Mouse (Mus musculus): ENCODE results near the gene Asb1. TPM values are rescaled to one million over a fixed set of nuclear protein-coding genes. Genes with fewer than 3 reads are reported as not detected.

The Asb1 gene
- polyA plus RNA-seq, 1 experiment from 2014 or later, result 5.5 TPM

DNA sequence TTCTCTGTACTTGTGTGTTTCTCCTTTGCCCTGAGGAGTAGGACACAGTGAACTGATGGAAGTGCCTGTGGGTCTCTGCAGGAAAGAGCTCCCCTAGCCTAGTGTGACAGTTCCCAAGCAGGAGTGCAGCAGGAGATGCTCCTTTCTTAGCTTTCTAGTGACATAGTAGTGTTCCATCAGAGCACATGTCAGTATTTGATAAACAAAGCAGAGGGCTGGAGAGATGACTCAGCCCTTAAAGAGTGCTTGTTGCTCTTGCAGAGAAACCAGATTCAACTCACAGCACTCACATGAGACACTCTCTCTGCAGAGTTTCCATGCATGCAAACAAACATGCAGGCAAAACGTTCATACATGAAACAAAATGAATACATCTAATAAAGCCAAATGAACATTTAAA, 4.9 kb downstream of the Asb1 start:
- Histone ChIP-seq H3K27ac (replicated peaks) (peak overlapping the region; percentile 63), H3K4me1 (peaks cover 17% of the 10 kb centered on the region), H3K27me3 (replicated peaks) (no peaks in the 10 kb centered on the region), H3K4me3 (peak overlapping the region; percentile 11), H3K9ac (no peak overlapping the region), H3K4me2 (peak overlapping the region; percentile 51), H3K36me3 (peaks cover 52% of the 10 kb centered on the region), H3K9me3 (no peaks in the 10 kb centered on the region)
- 71% methylated on average over 1 of the region's 1 CpGs for WGBS
- no peak for ATAC-seq (ENCODE audit: extremely low read depth, insufficient number of reproducible peaks, low FRiP score, low TSS enrichment)

GRCm38 (mm10) chr1:91547567-91547966, 7.2 kb downstream of the Asb1 start:
- peaks cover 61% of the 10 kb centered on the region for H3K36me3 ChIP-seq
- H3K4me2 ChIP-seq, result peak overlapping the region; percentile 51
- H3K4me3 ChIP-seq, result no peak overlapping the region
- no peak for ATAC-seq (ENCODE audit: extremely low read depth, insufficient number of reproducible peaks, low FRiP score, low TSS enrichment)
- peaks cover 5% of the 10 kb centered on the region; the same call in 1 of the 2 replicates for H3K4me1 ChIP-seq
- no peaks in the 10 kb centered on the region for H3K9me3 ChIP-seq
- H3K27ac ChIP-seq (replicated peaks), result no peak overlapping the region
- no peaks in the 10 kb centered on the region for H3K27me3 ChIP-seq (replicated peaks)
- WGBS, result 96% methylated on average over 5 of the region's 5 CpGs
- H3K9ac ChIP-seq, result no peak overlapping the region

GRCm38 (mm10) chr1:91549073-91549472, 8.7 kb downstream of the Asb1 start:
- Histone ChIP-seq H3K9ac (no peak overlapping the region), H3K4me1 (no peaks in the 10 kb centered on the region), H3K36me3 (peaks cover 73% of the 10 kb centered on the region), H3K27ac (replicated peaks) (no peak overlapping the region), H3K9me3 (no peaks in the 10 kb centered on the region), H3K27me3 (replicated peaks) (no peaks in the 10 kb centered on the region), H3K4me3 (no peak overlapping the region), H3K4me2 (no peak overlapping the region)
- WGBS, result 72% methylated on average over 2 of the region's 2 CpGs
- ATAC-seq (ENCODE audit: extremely low read depth, insufficient number of reproducible peaks, low FRiP score, low TSS enrichment), result no peak

- ATAC-seq (ENCODE audit: extremely low read depth, insufficient number of reproducible peaks, low FRiP score, low TSS enrichment), result no peak
- WGBS, result 42% methylated on average over 2 of the region's 2 CpGs
- H3K27me3 ChIP-seq (replicated peaks), result no peaks in the 10 kb centered on the region
- H3K9me3 ChIP-seq, result no peaks in the 10 kb centered on the region
- H3K4me1 ChIP-seq, result no peaks in the 10 kb centered on the region
- 0 out of 2 replicates have a peak overlapping the region, but pooled peaks have one; percentile 32 for H3K27ac ChIP-seq (replicated peaks)
- no peak overlapping the region for H3K4me2 ChIP-seq
- peaks cover 62% of the 10 kb centered on the region for H3K36me3 ChIP-seq
- no peak overlapping the region for H3K4me3 ChIP-seq
- no peak overlapping the region for H3K9ac ChIP-seq
These were observed 16.8 kb downstream of the Asb1 start for GRCm38 (mm10) chr1:91557099-91557498.

DNA sequence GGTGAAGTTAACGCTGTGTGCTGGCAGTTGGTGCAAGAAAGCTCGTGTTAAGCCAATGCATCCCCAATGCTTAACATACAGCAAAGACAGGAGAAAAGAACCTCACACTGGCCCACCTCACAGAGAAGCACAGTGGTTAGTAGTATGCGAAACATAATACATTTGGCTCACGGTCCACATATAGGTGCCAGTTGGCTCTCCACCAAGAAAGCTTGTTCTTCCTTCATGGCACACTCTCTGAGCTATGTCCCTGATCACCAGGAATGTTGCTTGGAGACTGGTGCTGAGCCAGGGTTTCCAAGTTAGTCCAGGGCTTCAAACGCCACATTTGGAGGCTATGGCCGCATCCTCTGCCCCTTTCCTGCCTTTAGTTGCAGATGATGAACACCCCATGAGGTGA, 20.9 kb downstream of the Asb1 start:
- H3K27ac ChIP-seq (replicated peaks), result no peak overlapping the region
- no peak for ATAC-seq (ENCODE audit: extremely low read depth, insufficient number of reproducible peaks, low FRiP score, low TSS enrichment)
- no peaks in the 10 kb centered on the region for H3K4me1 ChIP-seq
- no peak overlapping the region for H3K9ac ChIP-seq
- H3K4me3 ChIP-seq, result no peak overlapping the region
- no peak overlapping the region for H3K4me2 ChIP-seq
- H3K27me3 ChIP-seq (replicated peaks), result no peaks in the 10 kb centered on the region
- 75% methylated on average over 6 of the region's 6 CpGs for WGBS
- H3K36me3 ChIP-seq, result peaks cover 23% of the 10 kb centered on the region
- H3K9me3 ChIP-seq, result no peaks in the 10 kb centered on the region

DNA sequence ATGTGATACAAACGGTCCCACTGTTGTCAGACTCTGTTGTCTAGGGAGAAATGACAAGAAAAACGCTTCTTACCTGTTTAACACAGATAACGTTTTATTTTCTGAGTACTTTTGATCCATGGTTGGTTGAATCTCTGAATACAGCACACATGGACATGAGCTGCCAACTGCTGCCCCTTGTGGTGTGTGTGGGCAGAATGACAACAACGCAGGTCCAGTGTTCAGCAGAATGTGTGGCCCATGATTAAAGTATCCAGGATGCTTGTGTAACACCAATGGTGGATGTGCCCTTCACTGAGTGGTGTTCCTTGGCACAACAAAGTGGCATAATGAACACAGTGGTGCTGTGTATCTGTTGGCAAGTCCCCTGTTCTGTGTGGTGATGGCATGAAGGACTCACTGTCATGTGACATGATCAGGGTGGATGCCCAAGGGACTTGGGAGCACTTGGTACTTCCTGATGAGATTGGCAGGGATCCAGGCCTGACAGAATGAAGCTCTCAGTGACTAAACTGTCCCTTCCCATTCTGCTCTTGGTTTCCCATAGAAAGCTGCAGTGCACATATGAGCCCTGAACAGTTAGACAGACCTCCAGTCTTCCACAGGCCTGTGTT, 22.7 kb downstream of the Asb1 start:
- peaks cover 9% of the 10 kb centered on the region for H3K36me3 ChIP-seq
- WGBS, result 77% methylated on average over 4 of the region's 4 CpGs
- H3K9me3 ChIP-seq, result no peaks in the 10 kb centered on the region
- no peak overlapping the region for H3K27ac ChIP-seq (replicated peaks)
- H3K4me2 ChIP-seq, result no peak overlapping the region
- H3K4me3 ChIP-seq, result no peak overlapping the region
- no peak overlapping the region for H3K9ac ChIP-seq
- H3K4me1 ChIP-seq, result no peaks in the 10 kb centered on the region
- no peaks in the 10 kb centered on the region for H3K27me3 ChIP-seq (replicated peaks)
- ATAC-seq (ENCODE audit: extremely low read depth, insufficient number of reproducible peaks, low FRiP score, low TSS enrichment), result no peak

DNA sequence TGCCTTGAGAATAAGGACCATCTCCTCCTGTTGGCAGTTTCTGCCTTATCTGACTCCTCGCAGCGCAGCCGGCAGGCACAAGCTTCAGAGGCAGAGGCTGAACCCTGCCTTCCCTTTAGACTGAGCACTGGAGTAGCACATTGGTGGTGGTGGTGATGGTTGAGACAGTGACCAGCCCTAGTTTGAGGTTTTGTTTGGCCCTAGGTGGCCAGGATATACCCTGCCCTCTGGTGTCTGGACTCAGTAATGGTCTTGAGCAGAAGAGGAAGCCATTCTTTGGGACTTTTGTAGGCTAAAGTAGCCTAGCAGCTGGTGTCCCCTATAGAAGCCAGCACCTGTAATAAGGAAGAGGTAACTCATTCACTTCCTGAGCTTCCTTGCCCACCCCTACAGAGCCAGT, 23.7 kb downstream of the Asb1 start:
- 20% methylated on average over 3 of the region's 3 CpGs for WGBS
- H3K4me1 ChIP-seq, result no peaks in the 10 kb centered on the region
- H3K9me3 ChIP-seq, result no peaks in the 10 kb centered on the region
- H3K4me2 ChIP-seq, result no peak overlapping the region
- no peak overlapping the region for H3K9ac ChIP-seq
- no peak for ATAC-seq (ENCODE audit: extremely low read depth, insufficient number of reproducible peaks, low FRiP score, low TSS enrichment)
- H3K36me3 ChIP-seq, result peaks cover 6% of the 10 kb centered on the region; the same call in 1 of the 2 replicates
- H3K27me3 ChIP-seq (replicated peaks), result no peaks in the 10 kb centered on the region
- H3K27ac ChIP-seq (replicated peaks), result no peak overlapping the region
- no peak overlapping the region for H3K4me3 ChIP-seq

DNA sequence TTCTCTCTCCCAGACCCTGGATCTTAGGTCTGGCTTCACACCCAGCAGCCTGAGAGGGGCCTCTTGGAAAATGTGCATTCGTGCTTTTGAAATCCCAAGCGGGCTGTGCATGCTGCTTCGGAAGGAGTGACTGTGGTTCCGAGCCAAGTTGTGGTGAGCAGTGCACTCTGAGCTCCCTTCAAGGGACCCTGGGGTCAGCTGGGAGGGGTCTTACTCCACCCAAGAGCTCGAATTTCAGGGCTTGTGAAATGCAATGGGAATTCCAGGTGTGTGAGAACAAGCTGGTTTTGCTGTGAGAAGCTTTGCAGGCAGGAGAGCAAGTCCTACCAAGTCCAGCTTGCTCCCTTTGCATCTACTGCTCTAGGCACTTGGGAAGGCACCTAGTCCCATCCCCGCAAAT, 24.3 kb downstream of the Asb1 start:
- WGBS, result 46% methylated on average over 6 of the region's 6 CpGs

GRCm38 (mm10) chr1:91567269-91567668, 26.9 kb downstream of the Asb1 start:
- WGBS, result 60% methylated on average over 2 of the region's 2 CpGs
- Histone ChIP-seq H3K27ac (replicated peaks) (no peak overlapping the region), H3K9ac (no peak overlapping the region), H3K4me3 (no peak overlapping the region), H3K4me1 (no peaks in the 10 kb centered on the region), H3K36me3 (no peaks in the 10 kb centered on the region), H3K4me2 (no peak overlapping the region), H3K9me3 (no peaks in the 10 kb centered on the region), H3K27me3 (replicated peaks) (peaks cover 14% of the 10 kb centered on the region; the same call in 1 of the 2 replicates)
- ATAC-seq (ENCODE audit: extremely low read depth, insufficient number of reproducible peaks, low FRiP score, low TSS enrichment), result no peak

More for the DNA sequence above, 24.3 kb downstream of the Asb1 start:
- Histone ChIP-seq H3K4me3 (no peak overlapping the region), H3K9me3 (no peaks in the 10 kb centered on the region), H3K4me1 (no peaks in the 10 kb centered on the region), H3K27me3 (replicated peaks) (no peaks in the 10 kb centered on the region), H3K9ac (no peak overlapping the region), H3K36me3 (peaks cover 5% of the 10 kb centered on the region; the same call in 1 of the 2 replicates), H3K27ac (replicated peaks) (no peak overlapping the region), H3K4me2 (no peak overlapping the region)
- no peak for ATAC-seq (ENCODE audit: extremely low read depth, insufficient number of reproducible peaks, low FRiP score, low TSS enrichment)

GRCm38 (mm10) chr1:91572458-91572857, 32.1 kb downstream of the Asb1 start:
- WGBS, result 69% methylated on average over 10 of the region's 10 CpGs
- H3K4me2 ChIP-seq, result no peak overlapping the region
- H3K4me3 ChIP-seq, result no peak overlapping the region
- peaks cover 24% of the 10 kb centered on the region; the same call in 1 of the 2 replicates for H3K27me3 ChIP-seq (replicated peaks)
- H3K27ac ChIP-seq (replicated peaks), result no peak overlapping the region
- no peak overlapping the region for H3K9ac ChIP-seq
- no peaks in the 10 kb centered on the region for H3K9me3 ChIP-seq
- H3K4me1 ChIP-seq, result no peaks in the 10 kb centered on the region
- no peaks in the 10 kb centered on the region for H3K36me3 ChIP-seq
- no peak for ATAC-seq (ENCODE audit: extremely low read depth, insufficient number of reproducible peaks, low FRiP score, low TSS enrichment)

- no peak overlapping the region for H3K4me3 ChIP-seq
- ATAC-seq (ENCODE audit: extremely low read depth, insufficient number of reproducible peaks, low FRiP score, low TSS enrichment), result no peak
- H3K9ac ChIP-seq, result no peak overlapping the region
These were observed 33.9 kb downstream of the Asb1 start for GRCm38 (mm10) chr1:91574208-91574607.

GRCm38 (mm10) chr1:91577883-91578517, 37.7 kb downstream of the Asb1 start:
- H3K9me3 ChIP-seq, result no peaks in the 10 kb centered on the region
- no peak for ATAC-seq (ENCODE audit: extremely low read depth, insufficient number of reproducible peaks, low FRiP score, low TSS enrichment)
- H3K4me2 ChIP-seq, result no peak overlapping the region
- no peak overlapping the region for H3K4me3 ChIP-seq
- H3K36me3 ChIP-seq, result no peaks in the 10 kb centered on the region
- peaks cover 6% of the 10 kb centered on the region; the same call in 1 of the 2 replicates for H3K27me3 ChIP-seq (replicated peaks)
- 0 out of 2 replicates have a peak overlapping the region, but pooled peaks have one; percentile 3 for H3K27ac ChIP-seq (replicated peaks)
- H3K4me1 ChIP-seq, result peaks cover 32% of the 10 kb centered on the region
- H3K9ac ChIP-seq, result peak overlapping the region; percentile 19; the same call in 1 of the 2 replicates
- 48% methylated on average over 7 of the region's 7 CpGs for WGBS

More at GRCm38 (mm10) chr1:91574208-91574607, 33.9 kb downstream of the Asb1 start:
- Histone ChIP-seq H3K9me3 (no peaks in the 10 kb centered on the region), H3K4me1 (peaks cover 15% of the 10 kb centered on the region), H3K36me3 (no peaks in the 10 kb centered on the region), H3K4me2 (no peak overlapping the region), H3K27me3 (replicated peaks) (peaks cover 24% of the 10 kb centered on the region; the same call in 1 of the 2 replicates), H3K27ac (replicated peaks) (no peak overlapping the region)
- WGBS, result 63% methylated on average over 3 of the region's 3 CpGs
